Mouse (Mus musculus): ENCODE data around the gene Scarf2. TPM values are rescaled to one million over a fixed set of nuclear protein-coding genes. Genes with fewer than 3 reads are reported as not detected.

The Scarf2 gene
- polyA plus RNA-seq, 1 experiment = not detected

DNA sequence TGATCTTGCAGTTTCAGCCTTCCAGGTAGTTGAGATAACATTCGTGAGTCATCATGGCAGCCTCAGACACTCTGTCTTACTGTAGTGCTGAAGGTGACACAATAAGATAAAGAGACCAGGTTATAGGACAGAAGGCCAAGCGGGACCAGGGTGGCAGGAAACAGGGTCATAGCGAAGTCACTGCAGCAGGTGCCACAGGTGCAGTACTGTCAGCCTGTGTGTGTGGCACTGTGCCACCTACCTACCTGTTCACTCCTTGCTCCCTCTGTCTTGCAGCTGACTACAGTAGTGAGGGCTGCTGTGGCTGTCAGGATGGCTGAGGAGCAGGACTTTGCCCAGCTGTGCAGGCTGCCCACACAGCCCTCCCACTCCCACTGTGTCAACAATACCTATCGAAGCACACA lies 33.0 kb upstream of the Scarf2 start:
- H3K4me3 ChIP-seq (ENCODE audit: insufficient read depth, low read depth, low read length) = no peak overlapping the region
- peaks cover 10% of the 10 kb centered on the region for H3K4me1 ChIP-seq (ENCODE audit: control insufficient read depth, insufficient read depth, low read length)
- WGBS = 71% methylated on average over 4 of the region's 4 CpGs
- TF ChIP-seq POLR2A (IDR thresholded peaks at IDR 0.05; ENCODE audit: insufficient read depth, low read depth, low read length) = no peak
- no peak for TF ChIP-seq CTCF (IDR thresholded peaks at IDR 0.05; ENCODE audit: insufficient read depth, low read depth, low read length)
- H3K27ac ChIP-seq (ENCODE audit: insufficient read depth, low read depth, low read length) = no peak overlapping the region

GRCm38 (mm10) chr16:17768834-17769233 lies 28.2 kb upstream of the Scarf2 start:
- H3K27ac ChIP-seq (ENCODE audit: insufficient read depth, low read depth, low read length) = no peak overlapping the region
- TF ChIP-seq CTCF (IDR thresholded peaks at IDR 0.05; ENCODE audit: insufficient read depth, low read depth, low read length) = no peak
- no peak for TF ChIP-seq POLR2A (IDR thresholded peaks at IDR 0.05; ENCODE audit: insufficient read depth, low read depth, low read length)
- 52% methylated on average over 7 of the region's 7 CpGs for WGBS

GRCm38 (mm10) chr16:17771117-17771865 lies 25.8 kb upstream of the Scarf2 start:
- H3K4me3 ChIP-seq (ENCODE audit: insufficient read depth, low read depth, low read length) = no peak overlapping the region
- no peak for TF ChIP-seq POLR2A (IDR thresholded peaks at IDR 0.05; ENCODE audit: insufficient read depth, low read depth, low read length)
- no peak for TF ChIP-seq CTCF (IDR thresholded peaks at IDR 0.05; ENCODE audit: insufficient read depth, low read depth, low read length)
- no peak overlapping the region for H3K27ac ChIP-seq (ENCODE audit: insufficient read depth, low read depth, low read length)
- H3K4me1 ChIP-seq (ENCODE audit: control insufficient read depth, insufficient read depth, low read length) = no peaks in the 10 kb centered on the region; the same call in 1 of the 2 replicates
- 64% methylated on average over 4 of the region's 4 CpGs for WGBS

More at GRCm38 (mm10) chr16:17768834-17769233, 28.2 kb upstream of the Scarf2 start:
- H3K4me3 ChIP-seq (ENCODE audit: insufficient read depth, low read depth, low read length) = no peak overlapping the region
- peaks cover 5% of the 10 kb centered on the region for H3K4me1 ChIP-seq (ENCODE audit: control insufficient read depth, insufficient read depth, low read length)

- 64% methylated on average over 11 of the region's 11 CpGs for WGBS
- no peaks in the 10 kb centered on the region for H3K4me1 ChIP-seq (ENCODE audit: control insufficient read depth, insufficient read depth, low read length)
- TF ChIP-seq POLR2A (IDR thresholded peaks at IDR 0.05; ENCODE audit: insufficient read depth, low read depth, low read length) = no peak
- H3K27ac ChIP-seq (ENCODE audit: insufficient read depth, low read depth, low read length) = no peak overlapping the region
- no peak overlapping the region for H3K4me3 ChIP-seq (ENCODE audit: insufficient read depth, low read depth, low read length)
Observed at GRCm38 (mm10) chr16:17776828-17777227, 20.3 kb upstream of the Scarf2 start.

- no peaks in the 10 kb centered on the region for H3K4me1 ChIP-seq (ENCODE audit: control insufficient read depth, insufficient read depth, low read length)
- TF ChIP-seq POLR2A (IDR thresholded peaks at IDR 0.05; ENCODE audit: insufficient read depth, low read depth, low read length) = no peak
- no peak for TF ChIP-seq CTCF (IDR thresholded peaks at IDR 0.05; ENCODE audit: insufficient read depth, low read depth, low read length)
- no peak overlapping the region for H3K4me3 ChIP-seq (ENCODE audit: insufficient read depth, low read depth, low read length)
- H3K27ac ChIP-seq (ENCODE audit: insufficient read depth, low read depth, low read length) = no peak overlapping the region
- 83% methylated on average over 4 of the region's 4 CpGs for WGBS
Observed at GRCm38 (mm10) chr16:17778223-17778622, 18.9 kb upstream of the Scarf2 start.

GRCm38 (mm10) chr16:17779692-17780091 lies 17.4 kb upstream of the Scarf2 start:
- TF ChIP-seq POLR2A (IDR thresholded peaks at IDR 0.05; ENCODE audit: insufficient read depth, low read depth, low read length) (no peak), CTCF (IDR thresholded peaks at IDR 0.05; ENCODE audit: insufficient read depth, low read depth, low read length) (no peak)
- 85% methylated on average over 1 of the region's 1 CpGs for WGBS
- H3K27ac ChIP-seq (ENCODE audit: insufficient read depth, low read depth, low read length) = no peak overlapping the region
- H3K4me1 ChIP-seq (ENCODE audit: control insufficient read depth, insufficient read depth, low read length) = no peaks in the 10 kb centered on the region
- no peak overlapping the region for H3K4me3 ChIP-seq (ENCODE audit: insufficient read depth, low read depth, low read length)

DNA sequence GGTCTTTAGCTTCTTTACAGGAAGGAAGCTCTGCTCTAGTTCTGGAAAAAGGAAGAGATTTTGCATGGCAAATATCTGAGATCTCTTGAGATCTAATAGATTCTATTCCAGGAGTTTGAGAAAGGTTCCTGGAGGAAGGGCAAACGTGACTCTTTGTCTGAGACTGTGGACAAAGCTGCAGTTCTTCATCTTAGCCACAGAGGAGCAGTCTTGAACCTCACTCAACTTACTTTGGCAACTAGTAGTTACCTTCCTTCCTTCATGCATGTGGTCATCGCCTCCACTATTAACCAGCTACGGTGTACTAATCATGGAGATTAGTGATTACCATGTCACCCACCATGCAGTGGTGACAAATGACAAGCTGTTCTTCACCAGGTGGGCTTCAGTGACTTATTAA lies 11.7 kb upstream of the Scarf2 start:
- Histone ChIP-seq H3K27ac (ENCODE audit: insufficient read depth, low read depth, low read length) (no peak overlapping the region), H3K4me3 (ENCODE audit: insufficient read depth, low read depth, low read length) (no peak overlapping the region), H3K4me1 (ENCODE audit: control insufficient read depth, insufficient read depth, low read length) (no peaks in the 10 kb centered on the region)
- 34% methylated on average over 3 of the region's 3 CpGs for WGBS
- TF ChIP-seq CTCF (IDR thresholded peaks at IDR 0.05; ENCODE audit: insufficient read depth, low read depth, low read length) (no peak), POLR2A (IDR thresholded peaks at IDR 0.05; ENCODE audit: insufficient read depth, low read depth, low read length) (no peak)

- H3K4me3 ChIP-seq (ENCODE audit: insufficient read depth, low read depth, low read length) = no peak overlapping the region
- H3K27ac ChIP-seq (ENCODE audit: insufficient read depth, low read depth, low read length) = no peak overlapping the region
- TF ChIP-seq CTCF (IDR thresholded peaks at IDR 0.05; ENCODE audit: insufficient read depth, low read depth, low read length) (no peak), POLR2A (IDR thresholded peaks at IDR 0.05; ENCODE audit: insufficient read depth, low read depth, low read length) (no peak)
- 62% methylated on average over 3 of the region's 3 CpGs for WGBS
- peaks cover 10% of the 10 kb centered on the region for H3K4me1 ChIP-seq (ENCODE audit: control insufficient read depth, insufficient read depth, low read length)
Observed at GRCm38 (mm10) chr16:17792728-17793127, 4.4 kb upstream of the Scarf2 start.

DNA sequence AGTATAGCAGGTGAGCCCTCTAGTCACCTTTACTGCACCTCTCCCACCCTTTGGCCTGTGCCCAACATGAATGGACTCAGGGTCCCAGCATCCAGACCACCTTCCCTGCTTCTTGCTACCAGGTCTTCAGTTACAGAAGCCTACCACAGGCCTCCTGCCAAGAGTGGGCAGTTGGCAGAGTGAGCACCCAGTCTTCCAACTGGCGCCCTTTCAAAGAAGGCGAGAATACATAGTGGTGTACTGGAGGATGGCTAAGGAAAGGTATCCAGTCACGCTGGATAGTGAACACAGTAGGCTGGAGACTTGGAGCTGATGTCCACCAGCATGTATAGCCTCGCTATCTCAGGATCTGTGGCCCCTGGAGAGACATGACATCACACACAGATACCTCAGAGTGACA lies 3.0 kb upstream of the Scarf2 start:
- WGBS = 78% methylated on average over 4 of the region's 4 CpGs
- Histone ChIP-seq H3K4me1 (ENCODE audit: control insufficient read depth, insufficient read depth, low read length) (peaks cover 10% of the 10 kb centered on the region), H3K27ac (ENCODE audit: insufficient read depth, low read depth, low read length) (no peak overlapping the region), H3K4me3 (ENCODE audit: insufficient read depth, low read depth, low read length) (no peak overlapping the region)
- TF ChIP-seq POLR2A (IDR thresholded peaks at IDR 0.05; ENCODE audit: insufficient read depth, low read depth, low read length) (no peak), CTCF (IDR thresholded peaks at IDR 0.05; ENCODE audit: insufficient read depth, low read depth, low read length) (no peak)
